Mouse (Mus musculus) left cerebral cortex, adult 8-10 months (tissue): ENCODE data around the gene 2210017I01Rik. TPM values are rescaled to one million over a fixed set of nuclear protein-coding genes. Genes with fewer than 3 reads are reported as not detected.

Source experiments
- DNase-seq, 2 experiments: peaks; one replicate each; pipeline ENCODE4 v3.0.0; 2022; ENCODE audit warnings: low spot score in 2 of 2
- total RNA-seq, 4 experiments: library from RNA; stranded (reverse); gene quantifications; 2 replicates each; pipeline ENCODE4 v1.2.4; 2022

2210017I01Rik gene
- total RNA-seq, 4 experiments from 2014 or later: not detected

DNA sequence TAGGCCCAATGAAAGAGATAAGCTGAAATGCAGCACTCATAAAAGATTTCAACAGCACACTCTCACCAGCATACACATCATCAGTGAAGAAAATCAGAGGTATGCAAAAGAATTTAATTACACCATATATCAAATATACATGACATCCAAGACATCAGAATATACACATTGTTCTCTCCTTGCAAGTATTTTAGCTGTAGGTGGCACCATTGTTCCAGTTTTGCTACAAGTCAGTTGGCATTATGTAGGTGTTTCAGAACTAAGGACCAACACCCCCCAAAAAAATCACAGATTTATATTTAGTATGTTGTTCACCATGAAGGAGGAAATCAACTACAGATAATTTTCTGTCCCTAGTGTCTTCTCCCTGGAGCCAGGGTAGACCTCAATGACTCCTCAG, 41.9 kb downstream of the 2210017I01Rik start:
- no peak for DNase-seq

Other genes starting within 250 kb of the 2210017I01Rik start
- not detected for gene Sprr2f, start 242.3 kb downstream of the 2210017I01Rik start, total RNA-seq
- not detected for gene Sprr2h, start 221.8 kb downstream of the 2210017I01Rik start, total RNA-seq
- gene Sprr2i, start 199.5 kb downstream of the 2210017I01Rik start, total RNA-seq: not detected
- not detected for gene Sprr2j-ps, start 189.4 kb downstream of the 2210017I01Rik start, total RNA-seq
- gene Gm9774, start 178.1 kb downstream of the 2210017I01Rik start, total RNA-seq: 1 to 10 TPM in 3 of 4 experiments, not detected in 1; 2.3 to 3.3 (median 3.2) TPM
- gene Sprr2k, start 174.9 kb downstream of the 2210017I01Rik start, total RNA-seq: not detected
- gene Sprr1b, start 168.7 kb downstream of the 2210017I01Rik start, total RNA-seq: not detected
- not detected for gene Sprr3, start 148.8 kb downstream of the 2210017I01Rik start, total RNA-seq
- gene Sprr1a, start 121.6 kb downstream of the 2210017I01Rik start, total RNA-seq: not detected
- not detected for gene Sprr4, start 107.0 kb downstream of the 2210017I01Rik start, total RNA-seq
- gene 2310046K23Rik, start 73.0 kb downstream of the 2210017I01Rik start, total RNA-seq: not detected
- not detected for gene Ivl, start 33.8 kb downstream of the 2210017I01Rik start, total RNA-seq
- not detected for gene Smcp, start 18.5 kb downstream of the 2210017I01Rik start, total RNA-seq
- not detected for gene Lce6a, start 14.2 kb upstream of the 2210017I01Rik start, total RNA-seq
- not detected for gene Lce1a1, start 40.8 kb upstream of the 2210017I01Rik start, total RNA-seq
- gene Lce1b, start 49.4 kb upstream of the 2210017I01Rik start, total RNA-seq: not detected
- not detected for gene Lce1a2, start 62.8 kb upstream of the 2210017I01Rik start, total RNA-seq
- not detected for gene Lce1c, start 71.8 kb upstream of the 2210017I01Rik start, total RNA-seq
- not detected for gene Lce1d, start 79.7 kb upstream of the 2210017I01Rik start, total RNA-seq
- not detected for gene Lce1e, start 101.6 kb upstream of the 2210017I01Rik start, total RNA-seq
- gene Lce1f, start 112.9 kb upstream of the 2210017I01Rik start, total RNA-seq: not detected
- gene Gm38119, start 131.6 kb upstream of the 2210017I01Rik start, total RNA-seq: not detected
- gene Lce1g, start 144.8 kb upstream of the 2210017I01Rik start, total RNA-seq: not detected
- not detected for gene Lce1h, start 157.6 kb upstream of the 2210017I01Rik start, total RNA-seq
- gene Lce1i, start 171.4 kb upstream of the 2210017I01Rik start, total RNA-seq: not detected
- not detected for gene Lce1j, start 183.0 kb upstream of the 2210017I01Rik start, total RNA-seq
- not detected for gene Lce1k, start 200.4 kb upstream of the 2210017I01Rik start, total RNA-seq
- gene Kprp, start 219.8 kb upstream of the 2210017I01Rik start, total RNA-seq: not detected
- gene Lce1l, start 243.8 kb upstream of the 2210017I01Rik start, total RNA-seq: not detected